Mouse (Mus musculus): Measurements from ENCODE around the gene Stxbp5. TPM values are rescaled to one million over a fixed set of nuclear protein-coding genes. Genes with fewer than 3 reads are reported as not detected.

The Stxbp5 gene
- total and polyA plus RNA-seq, 3 experiments = 12.3 to 82.2 (median 19.6) TPM

- H3K79me2 ChIP-seq (ENCODE audit: control insufficient read depth, insufficient read depth, low read length, poor library complexity) = peaks cover 2% of the 10 kb centered on the region; the same call in 1 of the 2 replicates
- DNase-seq (ENCODE audit: low read depth, low spot score) = peak; percentile 60
- H3K4me3 ChIP-seq (ENCODE audit: control insufficient read depth in 1 of 2, insufficient read depth in 1 of 2, low read depth in 2 of 2, low read length in 2 of 2) = no peak overlapping the region
These were observed 20.7 kb downstream of the Stxbp5 start for GRCm38 (mm10) chr10:9880070-9880728.

DNA sequence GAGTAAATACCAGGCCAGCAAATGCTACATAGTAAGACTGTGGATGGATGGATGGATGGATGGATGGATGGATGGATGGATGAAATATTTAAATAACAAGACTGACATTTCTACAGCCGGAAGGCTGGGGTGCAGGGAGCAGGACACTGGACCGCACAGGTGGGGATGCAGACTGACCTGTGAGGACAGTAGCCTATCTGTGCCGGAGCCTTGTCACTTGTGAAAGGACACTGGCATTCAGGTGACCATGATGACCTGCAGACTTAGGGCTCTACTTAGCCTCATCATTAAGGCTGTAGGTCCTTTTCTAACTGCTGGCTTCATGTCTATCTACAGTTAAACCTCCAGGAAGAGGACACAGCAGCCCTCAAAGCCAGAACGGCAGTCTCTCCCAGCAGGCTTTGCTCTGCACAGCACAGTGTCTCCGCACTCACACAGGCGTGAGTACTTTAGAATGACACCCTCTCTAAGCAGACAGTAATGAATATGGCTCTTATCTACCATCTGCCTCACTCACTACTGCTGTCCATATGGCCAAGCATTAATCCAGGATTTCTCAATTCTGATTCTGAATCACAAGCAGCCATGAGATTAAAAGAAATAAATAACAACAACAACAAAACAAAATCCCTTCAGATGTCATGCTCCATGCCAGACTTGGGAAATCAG is 21.9 kb downstream of the Stxbp5 start:
- no peak for DNase-seq (ENCODE audit: low read depth, low spot score)
- Histone ChIP-seq H3K36me3 (ENCODE audit: control insufficient read depth in 1 of 2, insufficient read depth in 2 of 2, low read length in 2 of 2) (peaks cover 0 to 2% of the 10 kb centered on the region in 2 experiments; a peak in 3 of 4 replicates), H3K9ac (ENCODE audit: control insufficient read depth, low read depth, low read length, poor library complexity, severe bottlenecking) (no peak overlapping the region), H3K27ac (ENCODE audit: control insufficient read depth, low read depth, low read length) (no peak overlapping the region), H3K4me1 (ENCODE audit: control insufficient read depth in 1 of 2, insufficient read depth in 2 of 2, low read length in 2 of 2) (peaks cover 2 to 5% of the 10 kb centered on the region in 2 experiments; a peak in 2 of 4 replicates), H3K27me3 (ENCODE audit: control insufficient read depth in 1 of 2, insufficient read depth in 2 of 2, low read length in 2 of 2) (no peaks in the 10 kb centered on the region), H3K4me3 (ENCODE audit: control insufficient read depth in 1 of 2, insufficient read depth in 1 of 2, low read depth in 2 of 2, low read length in 2 of 2) (no peak overlapping the region), H3K79me2 (ENCODE audit: control insufficient read depth, insufficient read depth, low read length, poor library complexity) (peaks cover 2% of the 10 kb centered on the region; the same call in 1 of the 2 replicates), H3K9me3 (replicated peaks; ENCODE audit: insufficient read depth, low read length) (no peaks in the 10 kb centered on the region)
- TF ChIP-seq CHD2 (IDR thresholded peaks at IDR 0.05; ENCODE audit: low read length) (no peak), NRF1 (IDR thresholded peaks at IDR 0.05; ENCODE audit: insufficient read depth, low read depth, low read length, poor library complexity, severe bottlenecking) (no peak), ZC3H11A (IDR thresholded peaks at IDR 0.05; ENCODE audit: low read depth, low read length) (no peak), GABPA (IDR thresholded peaks at IDR 0.05; ENCODE audit: low read depth, low read length) (no peak), RAD21 (IDR thresholded peaks at IDR 0.05; ENCODE audit: low read depth, low read length) (no peak), USF2 (IDR thresholded peaks at IDR 0.05; ENCODE audit: borderline replicate concordance in 1 of 2, insufficient read depth in 1 of 2, low read depth in 1 of 2, low read length in 2 of 2) (no peak), MAZ (IDR thresholded peaks at IDR 0.05; ENCODE audit: low read depth, low read length) (no peak), UBTF (IDR thresholded peaks at IDR 0.05; ENCODE audit: borderline replicate concordance, insufficient read depth, low read depth, low read length) (no peak), BHLHE40 (IDR thresholded peaks at IDR 0.05; ENCODE audit: borderline replicate concordance, low read depth, low read length) (no peak), EP300 (IDR thresholded peaks at IDR 0.05; ENCODE audit: low read depth in 1 of 2, low read length in 2 of 2) (no peak), POLR2A (IDR thresholded peaks at IDR 0.05; ENCODE audit: control insufficient read depth in 1 of 2, insufficient read depth in 1 of 2, low read depth in 1 of 2, low read length in 2 of 2, poor library complexity in 1 of 2) (no peak), ELF1 (IDR thresholded peaks at IDR 0.05; ENCODE audit: low read depth, low read length) (no peak), ETS1 (IDR thresholded peaks at IDR 0.05; ENCODE audit: low read depth, low read length) (no peak)

More at GRCm38 (mm10) chr10:9880070-9880728, 20.7 kb downstream of the Stxbp5 start:
- Histone ChIP-seq H3K4me1 (ENCODE audit: control insufficient read depth in 1 of 2, insufficient read depth in 2 of 2, low read length in 2 of 2) (peaks cover 2 to 5% of the 10 kb centered on the region in 2 experiments; a peak in 2 of 4 replicates), H3K9me3 (replicated peaks; ENCODE audit: insufficient read depth, low read length) (no peaks in the 10 kb centered on the region), H3K9ac (ENCODE audit: control insufficient read depth, low read depth, low read length, poor library complexity, severe bottlenecking) (no peak overlapping the region), H3K36me3 (ENCODE audit: control insufficient read depth in 1 of 2, insufficient read depth in 2 of 2, low read length in 2 of 2) (peaks cover 0 to 2% of the 10 kb centered on the region in 2 experiments; a peak in 3 of 4 replicates), H3K27ac (ENCODE audit: control insufficient read depth, low read depth, low read length) (no peak overlapping the region), H3K27me3 (ENCODE audit: control insufficient read depth in 1 of 2, insufficient read depth in 2 of 2, low read length in 2 of 2) (no peaks in the 10 kb centered on the region)
- TF ChIP-seq TBP (IDR thresholded peaks at IDR 0.05; ENCODE audit: low read depth, low read length) (no peak), ETS1 (IDR thresholded peaks at IDR 0.05; ENCODE audit: low read depth, low read length) (0 out of 2 replicates have a peak, but pooled peaks have one; percentile 17), MAFK (IDR thresholded peaks at IDR 0.05; ENCODE audit: borderline replicate concordance, low read depth, low read length) (0 out of 2 replicates have a peak, but pooled peaks have one; percentile 6), MEF2A (IDR thresholded peaks at IDR 0.05; ENCODE audit: extremely low read depth, insufficient replicate concordance, low read depth, low read length, poor library complexity, severe bottlenecking) (no peak)

All from MEL (cell line).